Mouse (Mus musculus) left cerebral cortex, postnatal 36 days (tissue): Measurements from ENCODE around the gene Tmem168. TPM values are rescaled to one million over a fixed set of nuclear protein-coding genes. Genes with fewer than 3 reads are reported as not detected.

ENCODE experiments used
- DNase-seq, 2 experiments: peaks; one replicate each; pipeline ENCODE4 v3.0.0; 2021 to 2022; ENCODE audit warnings: low spot score in 2 of 2, mixed read lengths in 1 of 2
- intact Hi-C: fragments of 180-260 bp; cut with DNase I; formaldehyde crosslinking; loops from one replicate; pipeline ENCODE4 v1.15.1; 2025
- total RNA-seq, 2 experiments: library from RNA; stranded (reverse); gene quantifications; 2 replicates each; pipeline ENCODE4 v1.2.3; 2021

The Tmem168 gene
- 10 to 100 TPM; 13.6 to 16.0 TPM for total RNA-seq

DNA sequence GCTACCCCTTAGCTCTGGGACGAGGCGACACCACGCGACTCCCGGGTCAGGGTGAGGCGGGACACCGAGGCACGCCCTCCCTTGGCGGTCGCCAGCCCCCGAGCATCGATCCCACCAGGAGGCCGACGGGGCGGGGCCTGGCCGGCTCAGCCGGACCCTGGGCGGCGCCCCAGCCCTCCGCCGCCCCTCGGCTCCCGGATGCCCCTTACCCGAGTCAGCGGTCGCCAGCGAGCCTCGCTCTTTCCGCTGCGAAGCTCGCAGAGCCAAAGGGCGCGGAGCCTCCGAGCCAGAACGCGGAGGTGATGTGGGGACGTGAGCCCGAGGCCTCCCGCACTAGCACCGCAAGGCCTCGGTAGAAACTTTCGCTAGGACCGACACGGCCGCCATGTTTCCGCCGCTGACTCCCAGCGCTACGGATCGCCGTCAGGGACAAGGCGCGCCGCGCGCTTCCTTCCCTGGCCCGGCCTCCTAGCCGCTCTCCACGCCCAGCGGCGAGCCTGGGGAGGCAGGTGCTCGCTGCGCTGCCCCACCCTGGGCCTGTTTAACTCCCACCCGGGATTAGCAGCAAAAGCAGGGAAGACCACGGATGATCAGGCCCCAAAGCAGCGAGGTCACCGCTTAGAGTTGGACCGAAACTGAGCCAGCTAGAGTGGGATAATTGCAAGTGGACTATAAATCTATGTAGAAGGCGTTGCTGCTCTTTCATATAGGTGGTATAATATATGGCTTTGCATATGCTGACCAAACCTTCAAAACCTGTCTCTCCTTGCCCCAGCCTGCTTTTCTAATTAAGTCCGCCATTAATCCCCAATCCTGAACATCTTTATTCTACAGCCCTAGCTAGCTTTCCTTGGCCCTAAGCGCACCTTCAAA, at the start of gene Tmem168:
Gene Tmem168, minus strand, starts transcription at position 480 of the 873 bp plus-strand sequence.
- intact Hi-C loops: loop anchor here (5.0 to 10.0 kb wide), 3 partner anchors 69 to 313 kb away; partner anchors contain the start of genes Bmt2 and Gpr85
- peak; percentile 96 to 97 for DNase-seq

- no peak for DNase-seq
- intact Hi-C loops: no loop called here
Observed at GRCm38 (mm10) chr6:13654081-13654480, 46.2 kb upstream of the Tmem168 start.

DNA sequence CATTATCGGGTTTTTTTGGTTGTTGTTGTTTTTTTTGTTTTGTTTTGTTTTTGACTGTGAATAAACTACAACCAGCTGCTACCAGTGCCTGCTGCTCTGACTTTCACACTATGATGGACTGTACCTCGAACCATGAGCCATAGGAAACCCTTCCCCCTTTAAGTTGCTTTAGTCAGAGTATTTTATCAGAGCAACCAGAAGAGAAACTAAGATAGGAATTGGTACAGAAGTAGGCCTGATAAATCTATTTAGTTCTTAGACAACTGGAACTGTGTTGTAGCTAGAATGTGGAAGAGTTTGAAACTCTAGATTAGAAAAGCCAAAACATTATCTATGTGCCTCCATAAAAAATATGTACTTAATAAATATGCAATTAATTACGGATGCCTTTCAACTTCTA, 44.4 kb upstream of the Tmem168 start:
- DNase-seq: no peak
- intact Hi-C loops: no loop called here

DNA sequence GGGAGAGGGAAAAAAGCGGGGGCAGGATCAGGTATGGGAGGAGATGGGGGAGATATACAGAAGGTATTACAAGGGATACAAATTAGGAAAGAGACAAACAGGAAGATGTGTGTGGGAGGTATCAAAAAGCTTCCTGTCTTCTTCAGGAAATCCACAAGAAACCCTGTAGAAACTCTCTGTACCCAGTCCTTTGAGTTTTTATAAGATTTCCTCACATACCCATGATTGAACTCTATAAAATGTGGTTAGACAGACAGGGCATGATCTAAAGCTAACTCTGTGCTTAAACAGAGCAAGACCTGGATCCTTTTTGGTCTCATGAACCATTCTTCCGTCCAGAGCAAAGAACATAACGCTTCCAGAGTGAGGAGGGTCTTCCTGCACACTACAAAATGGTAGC, 43.0 kb upstream of the Tmem168 start:
- intact Hi-C loops: no loop called here
- no peak for DNase-seq

DNA sequence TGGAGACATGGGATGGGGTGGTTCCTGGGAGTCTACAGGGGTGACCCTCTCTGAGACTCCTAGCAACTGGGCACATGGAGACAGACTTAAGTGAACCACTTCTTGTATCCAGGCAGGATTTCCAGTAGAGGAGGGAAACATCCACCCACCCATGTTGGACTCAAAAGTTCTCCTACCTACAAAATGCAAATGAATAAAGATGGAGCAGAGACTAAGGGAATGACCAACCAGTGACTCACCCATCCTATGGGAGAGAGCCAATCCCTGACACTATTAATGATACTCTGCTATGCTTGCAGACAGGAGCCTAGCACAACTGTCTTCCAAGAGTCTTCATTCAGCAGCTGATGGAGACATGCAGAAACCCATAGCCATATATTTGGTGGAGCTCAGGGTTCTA, 40.4 kb upstream of the Tmem168 start:
- intact Hi-C loops: no loop called here
- no peak for DNase-seq

GRCm38 (mm10) chr6:13636582-13636989, 28.7 kb upstream of the Tmem168 start:
- DNase-seq: no peak
- intact Hi-C loops: no loop called here

DNA sequence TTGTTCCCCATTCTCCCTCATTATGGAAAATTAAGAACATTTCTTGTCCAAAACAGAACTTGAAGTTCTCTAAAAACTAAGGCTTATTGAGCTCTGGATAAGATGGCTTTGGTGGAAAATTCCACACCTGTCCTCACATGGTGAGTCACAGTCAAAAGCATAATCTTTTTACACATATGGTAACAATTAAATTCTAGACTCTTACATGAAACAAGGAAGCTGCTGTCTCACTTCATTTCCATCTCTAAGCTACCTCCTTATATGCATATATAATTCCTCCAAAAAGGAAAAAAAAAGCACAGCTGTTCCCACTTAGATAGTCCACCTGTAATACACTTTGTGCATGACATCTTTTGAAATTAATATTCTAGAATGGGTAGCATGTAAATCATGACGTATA, 24.7 kb upstream of the Tmem168 start:
- intact Hi-C loops: no loop called here
- DNase-seq: no peak

GRCm38 (mm10) chr6:13630607-13631006, 22.7 kb upstream of the Tmem168 start:
- DNase-seq: no peak
- intact Hi-C loops: no loop called here

GRCm38 (mm10) chr6:13619618-13620017, 11.7 kb upstream of the Tmem168 start:
- intact Hi-C loops: no loop called here
- no peak for DNase-seq

- intact Hi-C loops: no loop called here
- no peak for DNase-seq
Observed at GRCm38 (mm10) chr6:13617110-13617509, 9.2 kb upstream of the Tmem168 start.

GRCm38 (mm10) chr6:13614568-13614967, 6.7 kb upstream of the Tmem168 start:
- intact Hi-C loops: no loop called here

DNA sequence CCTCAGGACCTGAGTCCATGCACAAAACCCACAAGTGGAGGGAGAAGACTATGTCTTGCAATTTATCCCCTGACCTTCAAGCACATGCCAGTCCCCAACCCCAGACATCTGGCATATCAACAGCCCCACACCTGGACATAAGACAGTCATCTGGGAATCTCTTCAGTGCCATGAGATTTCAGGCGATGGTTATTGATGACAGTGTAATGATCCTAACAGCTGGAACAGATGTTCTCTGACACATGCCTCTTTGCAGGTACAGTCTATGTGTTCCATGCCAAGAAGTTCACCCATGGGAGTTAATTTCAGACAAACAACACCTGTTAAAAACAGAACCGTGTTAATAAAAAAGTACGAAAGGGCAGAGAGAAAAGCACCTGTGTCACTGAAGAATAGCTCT, 5.8 kb upstream of the Tmem168 start:
- no peak for DNase-seq
- intact Hi-C loops: no loop called here

More at GRCm38 (mm10) chr6:13614568-13614967, 6.7 kb upstream of the Tmem168 start:
- DNase-seq: no peak

DNA sequence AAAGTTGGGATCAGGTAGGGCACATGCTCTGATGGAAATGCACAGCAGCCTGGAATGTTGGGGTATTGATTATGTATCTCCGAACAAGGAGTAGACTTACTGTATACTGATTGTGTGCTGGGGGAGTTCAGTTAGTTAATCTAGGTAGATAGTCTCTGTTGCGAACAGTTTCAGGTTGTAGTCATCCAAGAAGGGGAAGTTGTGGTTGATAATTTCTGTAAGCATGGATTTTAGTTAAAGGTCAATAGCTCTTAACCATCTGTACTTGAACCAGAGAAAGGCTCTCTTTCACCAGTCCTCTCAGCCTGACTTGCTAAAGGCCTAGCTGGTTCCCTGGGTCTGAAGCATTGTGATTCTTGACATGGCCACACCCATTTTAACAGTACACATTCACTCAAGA, 3.0 kb upstream of the Tmem168 start:
- intact Hi-C loops: no loop called here
- DNase-seq: no peak

- intact Hi-C loops: loop anchor here (5.0 to 10.0 kb wide), 3 partner anchors 68 to 315 kb away; partner anchors contain the start of genes Bmt2 and Gpr85
Observed at GRCm38 (mm10) chr6:13609353-13610140, 1.6 kb upstream of the Tmem168 start.

GRCm38 (mm10) chr6:13606921-13607620, 829 bp downstream of the Tmem168 start:
- intact Hi-C loops: loop anchor here (5.0 to 10.0 kb wide), 3 partner anchors 70 to 312 kb away; partner anchors contain the start of genes Bmt2 and Gpr85
- no peak for DNase-seq

More at GRCm38 (mm10) chr6:13609353-13610140, 1.6 kb upstream of the Tmem168 start:
- DNase-seq: no peak

DNA sequence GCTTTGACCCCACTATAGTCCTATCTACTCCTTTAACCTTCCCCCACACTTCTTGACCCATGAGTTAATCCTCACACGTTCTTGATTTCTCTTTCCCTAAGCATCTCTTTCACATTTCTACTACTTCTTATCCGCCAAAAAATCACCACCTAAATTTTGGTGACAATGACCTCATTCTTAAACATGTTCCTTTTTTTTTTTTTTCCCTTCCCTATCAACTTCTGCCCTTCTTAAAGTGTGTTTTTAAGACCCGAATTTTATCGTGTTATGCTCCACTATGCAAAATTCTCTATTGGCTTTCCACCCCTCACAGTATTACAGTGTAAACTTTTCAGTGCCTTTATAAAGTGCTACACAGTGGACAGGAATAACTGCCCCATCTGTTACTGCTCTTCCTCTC, 1.5 kb downstream of the Tmem168 start:
- no peak for DNase-seq
- intact Hi-C loops: loop anchor here (5.0 to 10.0 kb wide), 3 partner anchors 71 to 312 kb away; partner anchors contain the start of genes Bmt2 and Gpr85

DNA sequence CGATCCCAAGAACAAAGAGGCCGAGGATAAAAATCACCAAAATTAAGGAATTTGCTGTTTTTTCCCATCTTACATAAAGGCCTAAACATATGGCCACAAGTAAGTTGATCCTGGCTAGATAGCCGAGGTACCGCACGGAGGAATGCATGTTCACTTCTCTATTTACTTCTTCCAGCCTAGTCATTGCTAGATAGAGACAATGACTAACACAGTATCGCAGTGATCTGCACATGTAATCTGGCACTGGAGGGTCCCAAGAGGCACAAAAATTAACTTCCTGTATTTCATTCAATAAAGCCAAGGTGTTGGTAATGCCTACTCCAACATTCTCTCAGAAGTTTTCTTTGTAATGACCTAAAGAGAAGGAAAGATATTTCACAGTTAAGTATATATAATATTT, 4.8 kb downstream of the Tmem168 start:
- intact Hi-C loops: loop anchor here (10.0 kb wide), 1 partner anchor 308 kb away; no protein-coding TSS in a partner anchor
- DNase-seq: no peak

DNA sequence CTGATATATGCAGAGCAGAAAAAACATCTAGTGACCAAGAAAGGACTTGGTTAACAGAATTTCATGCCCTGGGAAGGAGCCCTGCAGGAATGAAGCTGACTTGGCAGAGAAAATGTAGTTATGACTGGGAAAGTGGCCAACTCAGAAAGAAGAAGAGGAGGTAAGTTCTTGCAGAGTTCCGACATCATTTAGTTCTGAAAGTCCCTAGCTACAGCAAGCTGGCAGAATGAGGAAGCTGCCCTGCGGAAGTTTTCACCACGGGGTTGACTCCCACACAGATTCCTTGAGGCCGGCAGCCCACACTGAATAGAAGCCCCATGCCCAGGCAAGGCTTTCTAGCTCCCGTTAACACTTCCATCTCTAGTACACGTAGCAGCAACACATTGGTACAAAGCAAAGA, 6.3 kb downstream of the Tmem168 start:
- DNase-seq: peak; percentile 41
- intact Hi-C loops: loop anchor here (10.0 kb wide), 1 partner anchor 307 kb away; no protein-coding TSS in a partner anchor

DNA sequence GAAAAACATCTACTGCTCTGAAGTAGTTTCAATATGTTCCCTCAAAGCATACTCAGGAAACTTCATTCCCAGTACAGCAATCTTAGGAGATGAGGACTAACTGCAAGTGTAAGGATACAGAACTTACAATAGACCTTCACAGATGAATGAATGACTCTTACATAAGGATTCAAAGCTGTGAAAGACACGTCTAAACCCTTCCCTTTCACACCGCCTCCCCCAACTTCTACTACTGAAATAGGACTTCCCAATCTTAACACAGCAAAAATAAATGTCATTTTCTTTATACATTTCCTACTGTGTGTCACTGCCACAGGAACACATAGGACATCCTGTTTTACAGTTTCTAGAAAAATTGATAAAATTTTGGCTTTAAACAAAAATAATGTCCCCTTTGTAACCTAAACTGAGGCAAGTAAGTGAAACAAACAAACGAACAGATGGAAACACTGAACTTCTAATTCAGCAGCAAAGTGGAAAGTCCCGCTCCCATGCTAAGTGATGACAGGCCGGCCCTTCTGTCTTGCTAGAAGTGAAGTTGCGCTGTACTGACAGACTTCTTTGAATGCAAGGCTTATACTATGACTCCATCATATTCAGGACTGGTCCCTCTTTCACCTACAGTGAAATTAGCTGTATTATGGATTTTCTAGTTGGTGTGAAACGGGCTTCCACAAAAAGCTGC, 9.5 kb downstream of the Tmem168 start:
- intact Hi-C loops: no loop called here
- no peak for DNase-seq
